Mouse (Mus musculus) lung, adult 18-20 months (tissue): ENCODE results near the gene Lama2.
"Not testable (repeated sequence)": the region's sequence is repeated elsewhere in the genome, so short reads cannot be mapped to it uniquely, and the experiment has no call there.

Experiments
- DNase-seq, 2 experiments: peaks; one replicate each; pipeline ENCODE4 v3.0.0; 2022; ENCODE audit warnings: mixed read lengths in 2 of 2

Gene Lama2

GRCm38 (mm10) chr10:26996684-26997083 is 622.9 kb downstream of the Lama2 start:
- no peak for DNase-seq

- DNase-seq = no peak
Observed at GRCm38 (mm10) chr10:26995987-26996386, 623.6 kb downstream of the Lama2 start.

GRCm38 (mm10) chr10:26995182-26995975 is 624.2 kb downstream of the Lama2 start:
- peak in 1 of 2 experiments; percentile 29 for DNase-seq

- DNase-seq = no peak
Observed at GRCm38 (mm10) chr10:26993971-26994761, 625.4 kb downstream of the Lama2 start.

GRCm38 (mm10) chr10:26985451-26985850 is 634.1 kb downstream of the Lama2 start:
- DNase-seq = no peak

- not testable (repeated sequence) for DNase-seq
Observed at GRCm38 (mm10) chr10:26984082-26984481, 635.5 kb downstream of the Lama2 start.

GRCm38 (mm10) chr10:26983583-26983982 is 636.0 kb downstream of the Lama2 start:
- no peak for DNase-seq

GRCm38 (mm10) chr10:26982621-26983020 is 636.9 kb downstream of the Lama2 start:
- no peak for DNase-seq

- no peak for DNase-seq
Observed at GRCm38 (mm10) chr10:26975372-26975771, 644.2 kb downstream of the Lama2 start.

- DNase-seq = no peak
Observed at GRCm38 (mm10) chr10:26974224-26974623, 645.3 kb downstream of the Lama2 start.

GRCm38 (mm10) chr10:26973575-26973974 is 646.0 kb downstream of the Lama2 start:
- no peak for DNase-seq

GRCm38 (mm10) chr10:26958513-26958912 is 661.0 kb downstream of the Lama2 start:
- DNase-seq = no peak

- no peak for DNase-seq
Observed at GRCm38 (mm10) chr10:26950448-26950847, 669.1 kb downstream of the Lama2 start.

GRCm38 (mm10) chr10:26949667-26950066 is 669.9 kb downstream of the Lama2 start:
- no peak for DNase-seq

GRCm38 (mm10) chr10:26948331-26948730 is 671.2 kb downstream of the Lama2 start:
- DNase-seq = no peak

GRCm38 (mm10) chr10:26939549-26939948 is 680.0 kb downstream of the Lama2 start:
- no peak for DNase-seq

- DNase-seq = not testable (repeated sequence)
Observed at GRCm38 (mm10) chr10:26938464-26938863, 681.1 kb downstream of the Lama2 start.

- not testable (repeated sequence) for DNase-seq
Observed at GRCm38 (mm10) chr10:26936056-26936455, 683.5 kb downstream of the Lama2 start.
